Mouse (Mus musculus): ENCODE measurements around the gene Pgbd1.

- peak; percentile 64 to 68 for TF ChIP-seq POLR2A (IDR thresholded peaks at IDR 0.05; ENCODE audit: control insufficient read depth in 1 of 2, insufficient read depth in 1 of 2, low read depth in 1 of 2, low read length in 2 of 2, poor library complexity in 1 of 2)
- no peak for TF ChIP-seq TAL1 (IDR thresholded peaks at IDR 0.05; ENCODE audit: low read length)
- no peak for TF ChIP-seq MEF2A (IDR thresholded peaks at IDR 0.05; ENCODE audit: extremely low read depth, insufficient replicate concordance, low read depth, low read length, poor library complexity, severe bottlenecking)
- TF ChIP-seq CTCF (IDR thresholded peaks at IDR 0.05 in 2 of 3, conservative IDR thresholded peaks at IDR 0.05 in 1 of 3; ENCODE audit: control insufficient read depth in 1 of 3, insufficient read depth in 1 of 3, low read depth in 2 of 3, low read length in 3 of 3, poor library complexity in 1 of 3, severe bottlenecking in 1 of 3) = no peak
- no peak for TF ChIP-seq ZNF384 (IDR thresholded peaks at IDR 0.05; ENCODE audit: low read depth, low read length)
- TF ChIP-seq MYC (IDR thresholded peaks at IDR 0.05; ENCODE audit: low read depth, low read length) = no peak
- no peak for TF ChIP-seq ZMIZ1 (IDR thresholded peaks at IDR 0.05; ENCODE audit: low read depth, low read length)
- no peak for TF ChIP-seq RCOR1 (IDR thresholded peaks at IDR 0.05; ENCODE audit: low read depth, low read length)
- no peak for TF ChIP-seq GATA1 (IDR thresholded peaks at IDR 0.05; ENCODE audit: low read depth, low read length)
- no peak for TF ChIP-seq CHD2 (IDR thresholded peaks at IDR 0.05; ENCODE audit: low read length)
- no peak for TF ChIP-seq ZKSCAN1 (IDR thresholded peaks at IDR 0.05; ENCODE audit: low read depth, low read length)
- TF ChIP-seq CHD1 (IDR thresholded peaks at IDR 0.05; ENCODE audit: low read depth, low read length) = no peak
- no peak for TF ChIP-seq POLR2AphosphoS5 (IDR thresholded peaks at IDR 0.05; ENCODE audit: borderline replicate concordance, low read depth, low read length)
- TF ChIP-seq POLR2AphosphoS2 (IDR thresholded peaks at IDR 0.05; ENCODE audit: low read length) = no peak
Observed at GRCm38 (mm10) chr13:21468061-21469019, 27.5 kb upstream of the Pgbd1 start, which contains the start of gene Nkapl.
